Mouse (Mus musculus): ENCODE data around the gene Khsrp. TPM values are rescaled to one million over a fixed set of nuclear protein-coding genes. Genes with fewer than 3 reads are reported as not detected.
"Not testable (repeated sequence)": the region's sequence is repeated elsewhere in the genome, so short reads cannot be mapped to it uniquely, and the experiment has no call there.

Khsrp gene
- total and polyA plus RNA-seq, 2 experiments: 7.6 to 38.9 TPM

- H3K27me3 ChIP-seq (ENCODE audit: control insufficient read depth, insufficient read depth, low read length): no peaks in the 10 kb centered on the region
- H3K27ac ChIP-seq (replicated peaks; ENCODE audit: insufficient read depth, low read depth, low read length): peak within 1 kb of the TSS; percentile 93
- 0 out of 2 replicates have a peak, but pooled peaks have one; percentile 28 for TF ChIP-seq POLR2A (IDR thresholded peaks at IDR 0.05; ENCODE audit: extremely low read depth, insufficient read depth, low read length)
- TF ChIP-seq CTCF (IDR thresholded peaks at IDR 0.05; ENCODE audit: low read depth, low read length): no peak
- peaks cover 4% of the 10 kb centered on the region; the same call in 1 of the 2 replicates for H3K79me2 ChIP-seq (ENCODE audit: control insufficient read depth, insufficient read depth, low read length)
- H3K36me3 ChIP-seq (ENCODE audit: control insufficient read depth, insufficient read depth, low read length): peaks cover 2% of the 10 kb centered on the region
- peak within 1 kb of the TSS; percentile 92 for H3K4me3 ChIP-seq (ENCODE audit: insufficient read depth, low read depth, low read length)
- DNase-seq (ENCODE audit: extremely low read depth, low read depth, low spot score): no peak
- under 1% methylated on average over 45 of the region's 45 CpGs for WGBS
- peaks cover 21% of the 10 kb centered on the region for H3K4me1 ChIP-seq (ENCODE audit: control insufficient read depth, insufficient read depth, low read length)
- H3K9ac ChIP-seq (ENCODE audit: low read depth, low read length): peak within 1 kb of the TSS; percentile 97
These were observed 28.2 kb upstream of the Khsrp start, which contains the start of gene Slc25a23 for GRCm38 (mm10) chr17:57059486-57059977. TSS of gene Slc25a23 (minus strand) at chr17:57059863.

GRCm38 (mm10) chr17:57058891-57059485 lies 27.7 kb upstream of the Khsrp start, which contains the start of gene Crb3:
TSS of gene Crb3 (plus strand) at chr17:57059105.
- Histone ChIP-seq H3K36me3 (ENCODE audit: control insufficient read depth, insufficient read depth, low read length) (peaks cover 8% of the 10 kb centered on the region), H3K9ac (ENCODE audit: low read depth, low read length) (peak within 1 kb of the TSS; percentile 97), H3K27ac (replicated peaks; ENCODE audit: insufficient read depth, low read depth, low read length) (peak within 1 kb of the TSS; percentile 93), H3K4me3 (ENCODE audit: insufficient read depth, low read depth, low read length) (peak within 1 kb of the TSS; percentile 92), H3K79me2 (ENCODE audit: control insufficient read depth, insufficient read depth, low read length) (peaks cover 4% of the 10 kb centered on the region; the same call in 1 of the 2 replicates), H3K27me3 (ENCODE audit: control insufficient read depth, insufficient read depth, low read length) (no peaks in the 10 kb centered on the region), H3K4me1 (ENCODE audit: control insufficient read depth, insufficient read depth, low read length) (peaks cover 21% of the 10 kb centered on the region)
- WGBS: 3% methylated on average over 14 of the region's 22 CpGs
- peak; percentile 80 for DNase-seq (ENCODE audit: extremely low read depth, low read depth, low spot score)
- TF ChIP-seq POLR2A (IDR thresholded peaks at IDR 0.05; ENCODE audit: extremely low read depth, insufficient read depth, low read length) (0 out of 2 replicates have a peak, but pooled peaks have one; percentile 43), CTCF (IDR thresholded peaks at IDR 0.05; ENCODE audit: low read depth, low read length) (no peak)

- H3K4me3 ChIP-seq (ENCODE audit: insufficient read depth, low read depth, low read length): no peak overlapping the region
- DNase-seq (ENCODE audit: extremely low read depth, low read depth, low spot score): peak; percentile 96
- H3K27me3 ChIP-seq (ENCODE audit: control insufficient read depth, insufficient read depth, low read length): no peaks in the 10 kb centered on the region
- peaks cover 17% of the 10 kb centered on the region for H3K4me1 ChIP-seq (ENCODE audit: control insufficient read depth, insufficient read depth, low read length)
- H3K27ac ChIP-seq (replicated peaks; ENCODE audit: insufficient read depth, low read depth, low read length): peak overlapping the region; percentile 67
- H3K79me2 ChIP-seq (ENCODE audit: control insufficient read depth, insufficient read depth, low read length): no peaks in the 10 kb centered on the region
- no peak for TF ChIP-seq CTCF (IDR thresholded peaks at IDR 0.05; ENCODE audit: low read depth, low read length)
- TF ChIP-seq POLR2A (IDR thresholded peaks at IDR 0.05; ENCODE audit: extremely low read depth, insufficient read depth, low read length): no peak
- no peak overlapping the region for H3K9ac ChIP-seq (ENCODE audit: low read depth, low read length)
- WGBS: 14% methylated on average over 3 of the region's 3 CpGs
- peaks cover 26% of the 10 kb centered on the region for H3K36me3 ChIP-seq (ENCODE audit: control insufficient read depth, insufficient read depth, low read length)
These were observed 24.9 kb upstream of the Khsrp start for GRCm38 (mm10) chr17:57056246-57056645.

GRCm38 (mm10) chr17:57051679-57052078 lies 20.4 kb upstream of the Khsrp start:
- H3K4me3 ChIP-seq (ENCODE audit: insufficient read depth, low read depth, low read length): not testable (repeated sequence)
- 0 out of 2 replicates have a peak, but pooled peaks have one; percentile 8 for TF ChIP-seq CTCF (IDR thresholded peaks at IDR 0.05; ENCODE audit: low read depth, low read length)

GRCm38 (mm10) chr17:57048816-57049215 lies 17.5 kb upstream of the Khsrp start:
- H3K4me3 ChIP-seq (ENCODE audit: insufficient read depth, low read depth, low read length): no peak overlapping the region
- no peaks in the 10 kb centered on the region for H3K79me2 ChIP-seq (ENCODE audit: control insufficient read depth, insufficient read depth, low read length)
- peaks cover 35% of the 10 kb centered on the region for H3K36me3 ChIP-seq (ENCODE audit: control insufficient read depth, insufficient read depth, low read length)
- no peaks in the 10 kb centered on the region for H3K4me1 ChIP-seq (ENCODE audit: control insufficient read depth, insufficient read depth, low read length)
- H3K27ac ChIP-seq (replicated peaks; ENCODE audit: insufficient read depth, low read depth, low read length): no peak overlapping the region
- no peak for TF ChIP-seq CTCF (IDR thresholded peaks at IDR 0.05; ENCODE audit: low read depth, low read length)
- TF ChIP-seq POLR2A (IDR thresholded peaks at IDR 0.05; ENCODE audit: extremely low read depth, insufficient read depth, low read length): no peak
- no peak for DNase-seq (ENCODE audit: extremely low read depth, low read depth, low spot score)
- no peaks in the 10 kb centered on the region for H3K27me3 ChIP-seq (ENCODE audit: control insufficient read depth, insufficient read depth, low read length)
- WGBS: 93% methylated on average over 3 of the region's 3 CpGs
- H3K9ac ChIP-seq (ENCODE audit: low read depth, low read length): no peak overlapping the region

More at GRCm38 (mm10) chr17:57051679-57052078, 20.4 kb upstream of the Khsrp start:
- H3K36me3 ChIP-seq (ENCODE audit: control insufficient read depth, insufficient read depth, low read length): peaks cover 38% of the 10 kb centered on the region
- H3K27me3 ChIP-seq (ENCODE audit: control insufficient read depth, insufficient read depth, low read length); H3K9ac ChIP-seq (ENCODE audit: low read depth, low read length); H3K27ac ChIP-seq (replicated peaks; ENCODE audit: insufficient read depth, low read depth, low read length); H3K4me1 ChIP-seq (ENCODE audit: control insufficient read depth, insufficient read depth, low read length); H3K79me2 ChIP-seq (ENCODE audit: control insufficient read depth, insufficient read depth, low read length): not testable (repeated sequence)
- DNase-seq (ENCODE audit: extremely low read depth, low read depth, low spot score): peak; percentile 31
- 77% methylated on average over 4 of the region's 4 CpGs for WGBS

GRCm38 (mm10) chr17:57047406-57047805 lies 16.1 kb upstream of the Khsrp start:
- Histone ChIP-seq H3K27ac (replicated peaks; ENCODE audit: insufficient read depth, low read depth, low read length) (no peak overlapping the region), H3K27me3 (ENCODE audit: control insufficient read depth, insufficient read depth, low read length) (no peaks in the 10 kb centered on the region), H3K9ac (ENCODE audit: low read depth, low read length) (no peak overlapping the region), H3K79me2 (ENCODE audit: control insufficient read depth, insufficient read depth, low read length) (no peaks in the 10 kb centered on the region), H3K4me3 (ENCODE audit: insufficient read depth, low read depth, low read length) (no peak overlapping the region), H3K4me1 (ENCODE audit: control insufficient read depth, insufficient read depth, low read length) (no peaks in the 10 kb centered on the region), H3K36me3 (ENCODE audit: control insufficient read depth, insufficient read depth, low read length) (peaks cover 22% of the 10 kb centered on the region)
- WGBS: 86% methylated on average over 5 of the region's 5 CpGs
- TF ChIP-seq POLR2A (IDR thresholded peaks at IDR 0.05; ENCODE audit: extremely low read depth, insufficient read depth, low read length) (no peak), CTCF (IDR thresholded peaks at IDR 0.05; ENCODE audit: low read depth, low read length) (no peak)
- no peak for DNase-seq (ENCODE audit: extremely low read depth, low read depth, low spot score)
